Mouse (Mus musculus) E14TG2a.4 (cell line): Measurements from ENCODE around the gene Gm1673.

Experiments used
- CTCF ChIP-seq: conservative IDR thresholded peaks from 2 replicates; pipeline ENCODE4 v1.5.1; 2014; ENCODE audit warnings: low read length
- NANOG ChIP-seq: IDR thresholded peaks from 2 replicates; pipeline ENCODE4 v1.6.1; 2014; ENCODE audit warnings: borderline replicate concordance, low read length, mixed read lengths
- POU5F1 ChIP-seq: IDR thresholded peaks from 2 replicates; pipeline ENCODE4 v1.6.1; 2014; ENCODE audit warnings: low read length, borderline replicate concordance

GRCm38 (mm10) chr5:33998505-33998877 is 15.3 kb downstream of the Gm1673 start:
- no peak for TF ChIP-seq CTCF
- no peak for TF ChIP-seq NANOG
- no peak for TF ChIP-seq POU5F1
